Mouse (Mus musculus) lung, adult 2 months (tissue): Measurements from ENCODE around the gene Tomm40l. TPM values are rescaled to one million over a fixed set of nuclear protein-coding genes. Genes with fewer than 3 reads are reported as not detected.

Experiments
- DNase-seq: peaks from one replicate; pipeline ENCODE4 v3.0.0; 2022
- H3K4me1 ChIP-seq: fragments of 200-500 bp; 2 replicates; pipeline ENCODE4 v1.6.1; 2011; ENCODE audit warnings: low read length; ENCODE audit not compliant: control insufficient read depth, insufficient read depth
- H3K4me3 ChIP-seq: fragments of 200-500 bp; replicated peaks from 2 replicates; pipeline ENCODE3; 2011; ENCODE audit warnings: low read depth, mild to moderate bottlenecking, control low read depth, low read length; ENCODE audit errors: extremely low read depth
- CTCF ChIP-seq: fragments of 200-500 bp; IDR thresholded peaks from 2 replicates; pipeline ENCODE4 v1.5.1; 2011; ENCODE audit warnings: mild to moderate bottlenecking, low read length, control low read depth; ENCODE audit not compliant: insufficient read depth
- POLR2A ChIP-seq: fragments of 200-500 bp; IDR thresholded peaks from 2 replicates; pipeline ENCODE4 v1.6.1; 2011; ENCODE audit warnings: low read depth, mild to moderate bottlenecking, control low read depth, low read length, borderline replicate concordance; ENCODE audit errors: extremely low read depth
- WGBS: fragments of 180-500 bp; shearing (Covaris S2); methylation state at CpG from one replicate; pipeline ENCODE4 v1.1.7; 2018; 5-methylcytosine and 5-hydroxymethylcytosine counted together
- polyA plus RNA-seq: library from polyadenylated mRNA; depleted of rRNA; stranded (reverse); fragments of >200 nt; gene quantifications from 2 replicates; pipeline ENCODE4 v1.2.3, GENCODE M21; 2012

Gene Tomm40l
- polyA plus RNA-seq, 1 experiment, result 28.8 TPM

DNA sequence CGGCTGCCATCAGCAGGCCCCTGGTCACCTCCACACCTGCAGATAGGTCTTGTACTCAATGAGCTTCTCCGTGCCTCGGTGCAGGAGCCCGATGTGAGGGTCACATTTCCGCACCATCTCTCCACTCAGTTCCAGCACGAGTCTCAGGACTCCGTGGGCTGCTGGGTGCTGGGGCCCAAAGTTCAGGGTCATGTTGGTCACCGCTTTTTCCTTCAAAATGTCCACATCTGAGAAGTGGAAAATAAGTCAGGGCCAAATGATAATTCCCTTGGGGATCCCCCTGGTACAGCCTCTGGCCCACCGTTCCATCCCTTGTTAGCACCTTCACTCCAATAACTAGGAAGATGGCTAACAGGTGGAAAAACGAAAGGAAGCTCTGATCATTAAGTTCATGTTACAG lies 18.6 kb upstream of the Tomm40l start:
- TF ChIP-seq POLR2A, result no peak
- no peak for TF ChIP-seq CTCF
- WGBS, result 88% methylated on average over 10 of the region's 10 CpGs
- Histone ChIP-seq H3K4me1 (no peaks in the 10 kb centered on the region), H3K4me3 (no peak overlapping the region)
- no peak for DNase-seq

DNA sequence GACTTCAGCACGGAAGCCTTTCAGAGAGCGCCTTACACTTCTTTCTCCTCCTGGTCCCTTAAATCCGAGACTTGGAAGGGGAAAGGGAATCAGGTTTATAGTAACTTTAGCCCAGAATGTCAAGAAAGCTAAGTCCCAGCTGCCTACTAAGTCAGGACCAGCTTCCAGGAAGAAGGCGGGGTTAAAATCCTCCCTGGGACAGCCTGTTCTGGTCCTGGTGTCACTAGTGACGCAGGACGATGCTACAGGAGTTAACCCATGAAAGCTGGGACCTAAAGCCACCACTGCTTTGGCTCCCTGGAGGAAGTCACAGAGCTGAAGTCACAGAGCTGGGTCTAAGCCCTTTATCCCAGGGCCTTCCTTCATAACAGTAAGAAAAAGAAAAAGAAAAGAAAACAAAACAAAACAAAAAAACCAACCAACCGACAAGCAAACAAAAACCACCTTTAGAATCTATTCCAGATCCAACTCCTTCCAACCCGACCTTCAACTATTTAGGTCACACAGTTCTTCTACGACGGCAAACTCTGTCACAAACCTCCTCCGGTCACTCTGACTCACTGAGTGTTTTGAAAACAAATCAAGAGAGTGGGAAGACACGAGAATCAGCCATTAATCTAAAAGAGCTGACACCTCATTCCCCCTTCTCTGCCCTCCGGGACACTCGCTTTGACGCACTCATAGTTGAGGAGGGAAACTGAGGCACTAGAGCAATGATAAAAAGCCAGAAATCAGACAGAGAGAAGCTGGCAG lies 17.9 kb upstream of the Tomm40l start:
- no peak for TF ChIP-seq CTCF
- TF ChIP-seq POLR2A, result no peak
- 57% methylated on average over 15 of the region's 15 CpGs for WGBS
- Histone ChIP-seq H3K4me3 (no peak overlapping the region), H3K4me1 (no peaks in the 10 kb centered on the region)
- no peak for DNase-seq

DNA sequence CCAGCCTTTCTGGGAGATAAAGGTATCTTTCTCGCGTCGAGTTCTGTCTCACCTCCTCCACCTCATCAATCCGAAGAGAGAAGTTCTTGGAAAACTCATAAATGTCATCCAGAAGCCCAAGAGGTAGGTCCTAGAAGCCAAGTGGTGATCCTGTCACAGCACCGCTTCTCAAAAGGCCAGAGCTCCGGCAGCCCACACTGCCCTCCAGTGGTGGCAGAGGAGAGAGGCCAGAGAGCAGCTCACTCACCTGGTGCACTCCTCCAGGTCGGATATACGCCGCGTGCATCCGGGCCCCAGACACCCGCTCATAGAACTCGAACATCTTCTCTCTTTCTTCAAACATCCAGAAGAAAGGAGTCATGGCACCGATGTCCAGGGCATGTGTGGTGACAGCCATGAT lies 16.1 kb upstream of the Tomm40l start:
- DNase-seq, result peak; percentile 70
- peak; percentile 73 for TF ChIP-seq CTCF
- TF ChIP-seq POLR2A, result no peak
- Histone ChIP-seq H3K4me3 (no peak overlapping the region), H3K4me1 (peaks cover under 1% of the 10 kb centered on the region; the same call in 1 of the 2 replicates)
- WGBS, result 67% methylated on average over 14 of the region's 14 CpGs

DNA sequence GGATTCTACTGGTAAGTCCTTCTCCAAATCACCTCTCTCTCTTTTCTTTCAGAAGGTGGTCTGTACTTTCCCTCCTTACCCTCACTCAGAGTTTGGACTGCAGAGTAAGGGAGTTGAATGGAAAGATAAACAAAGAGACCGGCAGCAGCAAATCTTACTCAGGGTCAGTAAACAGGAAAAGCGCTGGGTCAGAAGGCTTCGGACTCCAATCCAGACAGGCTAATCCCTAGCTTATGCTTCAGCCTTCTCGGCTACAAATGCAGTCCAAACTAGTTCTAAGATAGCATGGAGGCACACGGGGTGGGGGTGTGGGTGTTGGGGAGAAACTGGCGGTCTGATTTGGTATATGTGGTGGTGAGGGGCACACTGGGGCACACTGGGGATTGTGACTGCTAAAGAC lies 15.1 kb upstream of the Tomm40l start:
- 64% methylated on average over 6 of the region's 6 CpGs for WGBS

DNA sequence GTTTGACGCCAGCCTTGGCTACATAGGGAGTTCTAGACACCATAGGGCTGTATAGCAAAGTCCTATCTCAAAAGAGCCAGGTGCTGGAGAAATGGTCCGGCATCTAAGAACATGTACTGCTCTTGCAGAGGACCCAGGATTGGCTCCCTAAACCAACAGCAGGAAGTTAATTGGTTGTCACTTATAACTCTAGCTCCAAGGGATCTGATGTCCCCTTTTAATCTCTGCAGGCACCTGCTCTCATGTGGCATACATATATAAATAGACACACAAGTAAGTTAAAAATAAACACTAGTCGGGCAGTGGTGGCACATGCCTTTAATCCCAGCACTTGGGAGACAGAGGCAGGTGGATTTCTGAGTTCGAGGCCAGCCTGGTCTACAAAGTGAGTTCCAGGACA lies 13.5 kb upstream of the Tomm40l start:
- no peak for DNase-seq
- Histone ChIP-seq H3K4me3 (no peak overlapping the region), H3K4me1 (peaks cover 4% of the 10 kb centered on the region; the same call in 1 of the 2 replicates)
- 68% methylated on average over 4 of the region's 4 CpGs for WGBS
- no peak for TF ChIP-seq CTCF
- no peak for TF ChIP-seq POLR2A

More for the DNA sequence above, 15.1 kb upstream of the Tomm40l start:
- Histone ChIP-seq H3K4me1 (peaks cover 4% of the 10 kb centered on the region; the same call in 1 of the 2 replicates), H3K4me3 (no peak overlapping the region)
- no peak for TF ChIP-seq POLR2A
- TF ChIP-seq CTCF, result no peak
- DNase-seq, result no peak

DNA sequence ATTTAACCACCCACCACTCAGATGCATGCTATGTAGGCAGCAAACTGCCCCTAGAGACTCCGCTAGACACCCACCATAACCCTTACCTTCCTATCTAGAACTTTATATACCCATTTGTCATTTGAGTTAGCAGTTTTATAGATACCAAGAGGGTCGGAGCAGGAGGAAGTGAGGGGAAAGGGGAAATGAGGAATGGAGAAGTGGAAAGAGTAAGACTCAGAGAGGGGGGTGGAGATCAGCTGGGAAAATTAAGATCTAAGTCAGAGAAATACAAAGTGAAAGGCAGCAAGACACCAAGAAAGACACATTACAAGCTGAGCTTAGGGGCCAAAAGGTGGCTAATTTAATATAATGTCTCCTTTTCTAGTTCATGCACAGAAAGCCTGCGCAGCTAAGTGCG lies 12.2 kb upstream of the Tomm40l start:
- WGBS, result 75% methylated on average over 4 of the region's 4 CpGs
- H3K4me1 ChIP-seq, result peaks cover 4% of the 10 kb centered on the region; the same call in 1 of the 2 replicates
- no peak for TF ChIP-seq POLR2A
- no peak for TF ChIP-seq CTCF
- H3K4me3 ChIP-seq, result no peak overlapping the region
- no peak for DNase-seq

DNA sequence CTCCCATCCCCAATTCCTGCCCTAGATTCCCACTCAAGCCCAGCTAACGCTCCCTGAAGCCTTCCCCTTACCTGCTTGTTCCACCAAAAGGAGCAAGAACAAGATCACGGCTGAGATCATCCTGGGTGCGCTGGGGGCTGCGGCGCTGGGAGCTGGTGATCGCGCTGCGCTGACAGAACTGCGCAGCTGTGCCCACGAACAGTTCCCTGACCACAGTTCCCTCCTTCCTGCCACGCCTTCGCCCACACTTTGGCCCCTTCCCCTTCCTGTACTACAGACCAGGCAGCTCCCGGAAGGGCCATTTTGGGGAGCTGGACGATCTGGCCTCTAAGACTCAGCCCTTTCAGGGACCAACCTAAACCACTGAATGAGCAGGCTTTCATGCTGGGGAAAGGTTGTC lies 11.8 kb upstream of the Tomm40l start, which contains the start of gene Fcer1g:
TSS of gene Fcer1g (minus strand) at position 240 of the 400 bp plus-strand sequence.
- Histone ChIP-seq H3K4me3 (peak within 1 kb of the TSS; percentile 49), H3K4me1 (peaks cover 4% of the 10 kb centered on the region; the same call in 1 of the 2 replicates)
- TF ChIP-seq POLR2A, result peak; percentile 43; the same call in 1 of the 2 replicates
- TF ChIP-seq CTCF, result no peak
- no peak for DNase-seq
- WGBS, result 71% methylated on average over 14 of the region's 14 CpGs

DNA sequence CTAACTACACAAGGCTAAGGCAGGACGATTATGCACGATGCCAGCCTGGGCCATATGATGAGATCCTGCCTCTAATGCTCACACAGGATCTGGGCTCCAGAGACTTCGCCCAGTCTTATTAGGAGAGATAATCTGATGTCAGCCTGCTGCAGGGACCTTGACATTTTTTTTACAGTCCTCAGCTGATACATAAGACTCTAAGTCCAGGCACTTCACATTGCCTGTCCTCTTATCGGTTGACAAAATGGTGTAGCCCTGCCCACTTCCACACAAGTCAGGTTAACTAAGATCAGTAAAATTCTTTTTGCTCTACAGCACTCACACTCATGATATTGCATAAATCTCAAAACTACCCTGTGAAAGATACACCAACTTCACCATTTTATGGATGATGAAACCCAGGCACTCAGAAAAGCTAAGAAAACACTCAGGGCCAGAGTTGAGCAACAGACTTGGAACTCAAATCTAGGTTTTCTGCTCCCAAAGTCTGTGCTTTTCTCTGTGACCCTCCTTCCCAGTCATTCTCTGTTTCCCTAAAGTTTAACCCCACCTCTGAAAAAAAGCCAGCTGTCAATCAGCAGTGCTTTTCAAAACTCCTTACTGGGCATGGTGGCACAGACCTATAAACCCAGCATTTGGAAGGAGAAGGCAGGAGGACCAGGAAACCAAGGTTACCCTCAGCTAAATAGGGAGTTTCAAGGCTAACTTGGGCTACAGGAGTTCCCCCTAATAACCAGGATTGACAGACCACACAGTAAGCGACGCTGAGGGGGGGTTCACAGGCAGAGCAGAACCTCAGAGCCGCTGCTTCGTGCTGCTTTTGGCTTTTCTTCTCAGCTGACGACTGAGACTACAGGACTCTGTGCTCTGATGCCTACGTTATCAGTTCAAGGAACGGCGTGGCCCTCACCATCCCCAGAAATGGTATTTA lies 10.8 kb upstream of the Tomm40l start:
- 66% methylated on average over 12 of the region's 12 CpGs for WGBS
- TF ChIP-seq CTCF (no peak), POLR2A (no peak)
- DNase-seq, result no peak

DNA sequence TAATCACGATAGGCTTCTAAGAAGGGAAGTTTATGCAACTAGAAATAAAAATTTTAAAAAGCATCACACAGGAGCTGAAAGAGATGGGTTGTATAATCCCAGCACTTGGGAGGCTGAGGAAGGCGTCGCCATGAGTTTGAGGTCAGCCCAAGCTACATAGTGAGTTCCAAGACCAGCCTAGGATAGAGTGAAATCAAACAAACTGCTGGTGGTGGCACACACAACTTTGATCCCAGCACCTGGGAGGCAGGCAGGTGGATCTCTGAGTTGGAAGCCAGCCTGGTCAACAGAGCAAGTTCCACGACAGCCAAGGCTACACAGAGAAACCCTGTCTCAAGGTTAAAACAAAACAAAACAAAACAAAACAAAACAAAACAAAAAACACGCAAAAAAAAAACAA lies 10.0 kb upstream of the Tomm40l start:
- WGBS, result 67% methylated on average over 5 of the region's 5 CpGs
- DNase-seq, result no peak
- Histone ChIP-seq H3K4me3 (no peak overlapping the region), H3K4me1 (peaks cover 4% of the 10 kb centered on the region; the same call in 1 of the 2 replicates)
- no peak for TF ChIP-seq POLR2A
- no peak for TF ChIP-seq CTCF

More for the DNA sequence above, 10.8 kb upstream of the Tomm40l start:
- H3K4me1 ChIP-seq, result peaks cover 4% of the 10 kb centered on the region; the same call in 1 of the 2 replicates
- H3K4me3 ChIP-seq, result peak overlapping the region; percentile 49
